Mouse (Mus musculus): Measurements from ENCODE around the gene Zbtb24. TPM values are rescaled to one million over a fixed set of nuclear protein-coding genes. Genes with fewer than 3 reads are reported as not detected.
"Not testable (repeated sequence)": the region's sequence is repeated elsewhere in the genome, so short reads cannot be mapped to it uniquely, and the experiment has no call there.

Zbtb24 gene
- total RNA-seq (2021): 10 to 100 TPM; 20.1 to 23.1 TPM

DNA sequence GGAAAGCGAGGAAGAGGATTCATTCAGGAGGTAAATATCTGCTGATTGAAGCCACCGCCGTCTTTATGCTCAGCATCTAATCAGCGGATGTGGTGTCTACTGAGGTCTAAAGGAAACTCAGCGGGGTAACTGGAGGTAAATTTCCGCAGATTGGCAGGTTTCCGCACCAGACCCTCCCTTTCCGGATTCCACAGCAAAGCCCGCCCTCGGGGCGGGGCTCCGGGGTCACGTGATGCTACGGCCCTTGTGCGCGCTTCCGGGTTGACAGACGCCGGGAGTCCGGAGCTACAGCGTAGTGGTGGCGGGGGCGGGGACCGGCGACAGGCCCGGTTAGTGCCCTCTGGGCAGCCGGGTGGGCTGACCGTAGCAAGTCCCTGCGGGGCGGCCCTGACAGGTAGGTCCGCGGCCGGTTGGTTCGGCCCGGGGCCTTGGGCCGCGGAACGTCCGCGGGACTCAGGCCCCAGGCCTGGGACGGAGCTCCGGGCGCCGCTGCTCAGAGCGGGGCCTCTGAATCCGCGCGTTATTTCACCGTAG is at the start of gene Zbtb24:
TSS of gene Zbtb24 (plus strand) at position 247 of the 534 bp plus-strand sequence.
- peak; percentile 91 to 92 for DNase-seq

DNA sequence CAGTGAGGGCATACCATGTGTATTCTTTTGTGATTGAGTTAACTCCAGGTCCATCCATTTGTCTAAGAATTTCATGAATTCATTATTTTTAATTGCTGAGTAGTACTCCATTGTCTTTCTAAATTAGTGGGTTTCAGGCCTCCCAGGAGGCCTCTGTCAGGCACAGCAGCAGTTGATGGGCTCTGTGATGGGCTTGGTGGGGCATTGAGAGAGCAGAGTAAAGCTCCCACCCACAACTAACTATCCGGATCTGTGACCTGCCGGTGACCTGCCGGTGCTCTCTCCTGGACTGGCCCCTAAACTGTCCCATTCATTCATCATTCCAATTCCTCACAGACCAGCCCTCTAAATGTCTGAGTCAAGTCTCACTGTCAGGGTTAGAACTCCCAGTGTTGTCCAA is 49.1 kb upstream of the Zbtb24 start:
- DNase-seq: no peak

DNA sequence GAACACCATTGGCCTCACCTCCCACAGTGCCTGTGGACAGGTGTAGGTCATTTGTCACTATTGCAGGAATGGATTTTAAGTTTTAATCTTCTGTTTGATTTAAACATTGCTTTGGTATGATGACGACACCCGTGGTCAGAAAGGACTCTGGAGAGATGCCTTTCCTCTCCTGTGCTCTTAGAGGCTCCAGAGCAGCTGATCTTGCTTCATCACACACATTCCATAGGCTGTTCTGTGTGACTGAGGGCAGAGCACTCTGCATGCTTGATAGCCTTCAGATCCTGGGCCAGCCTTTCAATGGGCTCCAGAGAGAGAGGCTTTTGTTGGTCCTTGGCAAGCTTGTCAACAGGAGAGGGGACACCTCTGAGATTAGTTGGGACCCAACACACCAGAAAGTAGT is 46.8 kb upstream of the Zbtb24 start:
- DNase-seq: no peak

DNA sequence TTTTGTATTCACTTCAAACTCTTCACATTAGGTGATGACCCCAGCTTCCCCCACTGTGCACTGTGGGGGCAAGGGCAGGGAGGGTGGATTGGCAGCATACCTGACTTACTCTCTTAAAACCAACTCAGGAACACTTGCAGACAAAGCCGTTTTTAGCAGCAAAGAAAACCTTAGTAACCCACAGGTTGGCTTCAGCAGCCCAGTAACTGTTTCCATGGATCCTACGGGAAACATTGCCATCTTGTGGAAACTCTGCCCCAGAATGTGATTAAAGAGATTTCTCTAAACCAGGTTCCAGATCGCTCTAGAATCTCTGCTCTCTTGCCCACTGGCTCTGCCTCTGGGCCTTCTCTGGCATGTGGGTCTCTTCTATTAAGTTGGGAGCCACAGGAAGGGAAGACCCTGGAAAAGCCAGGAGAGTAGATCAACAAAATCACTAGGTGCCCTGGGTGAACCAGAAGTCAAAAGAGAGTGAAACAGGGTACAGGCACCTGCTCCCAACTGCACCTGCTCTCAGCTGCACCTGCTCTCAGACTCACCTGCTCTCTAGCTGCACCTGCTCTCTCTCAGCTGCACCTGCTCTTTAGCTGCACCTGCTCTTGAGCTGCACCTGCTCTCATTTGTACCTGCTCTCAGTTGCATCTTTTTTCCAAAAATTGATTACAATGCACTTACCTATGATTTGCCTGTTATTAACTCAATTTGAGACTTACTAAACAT is 46.1 kb upstream of the Zbtb24 start:
- peak in 1 of 2 experiments; percentile 31 for DNase-seq

DNA sequence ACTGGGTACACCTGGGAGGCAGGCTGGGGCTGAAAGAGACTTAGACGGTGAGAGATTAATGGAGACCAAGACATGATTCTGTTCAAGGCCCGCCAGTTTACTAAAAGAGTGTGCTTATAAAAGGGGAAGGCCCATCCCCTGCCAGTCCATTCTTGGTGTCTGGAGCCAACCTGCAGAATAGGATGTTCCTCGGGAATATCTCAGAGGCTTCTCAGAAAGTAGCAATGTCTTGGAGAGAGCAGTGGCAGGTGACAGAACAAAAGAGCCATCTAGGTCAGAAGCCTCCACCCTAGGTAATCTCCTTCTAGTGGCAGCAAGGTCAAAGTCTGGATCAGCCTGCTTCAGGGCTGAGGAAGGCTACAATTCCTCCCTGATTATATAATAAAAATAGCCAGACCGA is 40.0 kb upstream of the Zbtb24 start:
- DNase-seq: not testable (repeated sequence)

DNA sequence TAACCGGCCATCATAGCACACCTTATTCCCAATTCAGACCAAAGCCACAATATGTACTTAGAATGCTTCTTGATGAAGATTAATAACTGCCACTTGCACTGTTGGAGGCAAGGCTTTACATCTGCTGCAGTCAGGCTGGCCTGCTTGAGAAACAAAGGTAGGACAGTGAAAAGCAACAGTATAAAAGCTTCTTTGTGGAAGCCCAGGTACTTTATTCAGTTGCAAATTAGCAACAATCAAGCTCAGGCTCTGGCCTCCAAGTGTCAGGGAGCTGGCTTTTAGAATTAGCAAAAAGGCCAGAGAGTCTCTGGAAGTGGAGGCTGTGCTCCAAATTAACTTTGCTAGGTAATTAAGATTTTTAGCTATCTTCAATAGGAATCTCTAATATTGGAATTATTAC is 39.4 kb upstream of the Zbtb24 start:
- DNase-seq: not testable (repeated sequence)

DNA sequence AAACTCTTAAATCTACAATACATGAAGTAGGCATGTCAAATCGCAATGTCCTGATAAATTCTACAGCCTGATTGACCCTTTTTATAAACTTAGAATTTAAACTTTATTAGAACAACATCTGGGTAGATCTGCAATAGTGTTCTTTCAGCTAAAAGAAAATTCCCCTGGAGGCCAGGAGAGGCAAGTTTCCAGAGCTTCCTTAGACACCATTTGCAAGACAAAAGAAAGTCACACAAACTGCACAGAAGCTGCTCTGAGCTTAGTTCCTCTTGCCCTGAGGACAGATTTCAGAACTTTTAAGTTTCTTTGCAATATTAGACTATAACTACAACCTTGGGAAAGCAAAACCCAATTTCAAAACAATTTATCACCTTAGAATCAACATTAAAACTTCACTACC is 36.7 kb upstream of the Zbtb24 start:
- not testable (repeated sequence) for DNase-seq

DNA sequence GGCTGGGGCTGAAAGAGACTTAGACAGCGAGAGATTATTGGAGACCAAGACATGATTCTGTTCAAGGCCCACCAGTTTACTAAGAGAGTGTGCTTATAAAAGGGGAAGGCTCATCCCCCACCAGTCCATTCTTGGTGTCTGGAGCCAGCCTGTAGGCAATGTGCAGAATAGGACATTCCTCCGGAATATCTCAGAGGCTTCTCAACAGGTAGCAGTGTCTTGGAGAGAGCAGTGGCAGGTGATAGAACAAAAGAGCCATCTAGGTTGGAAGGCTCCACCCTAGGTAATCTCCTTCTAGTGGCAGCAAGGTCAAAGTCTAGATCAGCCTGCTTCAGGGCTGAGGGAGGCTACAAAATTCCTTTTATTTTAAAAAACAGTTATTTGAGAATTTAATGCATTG is 34.8 kb upstream of the Zbtb24 start:
- not testable (repeated sequence) for DNase-seq

DNA sequence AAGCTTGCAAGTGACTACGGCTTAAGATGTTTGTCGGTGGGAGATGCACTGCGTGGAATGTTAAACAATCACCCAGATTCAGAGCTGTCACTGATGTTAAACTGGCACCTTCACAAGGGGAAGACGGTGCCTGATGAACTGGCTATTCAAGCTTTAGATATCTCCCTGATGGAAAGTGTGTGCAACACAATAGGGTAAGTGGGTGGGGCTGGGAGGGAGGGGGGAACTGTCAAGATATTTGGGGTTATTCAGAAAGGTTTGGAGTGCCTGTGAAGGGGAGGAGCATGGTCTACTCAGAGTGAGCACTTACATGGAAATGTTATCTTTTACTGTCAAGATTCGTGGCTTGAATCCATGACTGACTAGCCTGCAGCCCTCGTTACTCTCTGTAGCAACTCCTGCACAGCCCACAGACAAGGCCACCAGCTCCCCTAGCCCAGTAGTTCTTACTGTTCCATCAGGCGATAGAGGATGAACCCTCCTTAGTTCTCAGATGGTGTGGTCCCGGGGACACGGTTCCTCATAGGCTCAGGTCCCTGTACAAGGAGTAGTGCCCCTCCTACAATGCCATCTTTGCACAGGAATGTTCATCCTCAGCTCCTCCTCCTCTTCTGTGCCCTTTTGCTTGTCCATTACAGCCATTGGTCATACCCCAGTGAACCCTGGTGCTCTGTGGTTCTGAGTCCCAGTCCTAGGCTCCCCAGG is 29.5 kb upstream of the Zbtb24 start:
- DNase-seq: no peak

DNA sequence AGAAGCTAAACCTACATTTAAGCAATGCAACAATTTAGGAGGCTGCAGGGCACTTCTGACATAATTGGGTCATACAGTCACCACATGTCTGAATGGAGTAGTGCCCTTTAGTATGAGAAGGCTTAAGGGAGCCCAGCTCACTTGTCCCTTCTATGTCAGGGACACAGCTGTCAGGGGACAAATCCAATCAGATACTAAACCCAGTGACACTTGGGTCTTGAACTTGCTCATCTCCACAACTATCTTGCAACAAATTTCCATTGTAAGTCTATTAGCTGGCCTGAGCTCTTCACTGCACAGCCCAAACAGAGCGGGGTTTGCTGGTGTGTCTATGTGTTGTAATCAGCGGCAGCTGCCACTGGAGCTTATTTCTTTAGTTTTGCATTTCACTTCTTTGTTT is 26.5 kb upstream of the Zbtb24 start:
- DNase-seq: no peak

DNA sequence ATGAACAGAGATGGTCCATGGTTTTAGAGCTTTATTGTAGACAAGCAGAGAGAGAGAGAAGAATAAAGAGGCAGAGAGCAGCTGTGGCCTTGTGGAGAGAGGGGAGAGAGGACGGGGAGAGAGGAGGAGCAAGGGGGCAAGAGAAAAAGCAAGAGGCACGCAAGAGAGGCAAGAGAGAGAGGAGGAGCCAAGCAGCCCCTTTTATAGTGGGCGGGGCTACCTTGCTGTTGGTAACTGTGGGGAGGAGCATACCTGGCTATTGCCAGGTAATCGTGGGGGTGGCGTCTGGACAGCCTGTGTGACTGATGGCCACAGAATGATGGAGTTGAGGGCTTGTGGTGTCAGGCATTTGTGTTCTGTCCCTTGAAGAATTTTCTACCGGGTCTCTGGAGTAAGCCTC is 23.8 kb upstream of the Zbtb24 start:
- no peak for DNase-seq

DNA sequence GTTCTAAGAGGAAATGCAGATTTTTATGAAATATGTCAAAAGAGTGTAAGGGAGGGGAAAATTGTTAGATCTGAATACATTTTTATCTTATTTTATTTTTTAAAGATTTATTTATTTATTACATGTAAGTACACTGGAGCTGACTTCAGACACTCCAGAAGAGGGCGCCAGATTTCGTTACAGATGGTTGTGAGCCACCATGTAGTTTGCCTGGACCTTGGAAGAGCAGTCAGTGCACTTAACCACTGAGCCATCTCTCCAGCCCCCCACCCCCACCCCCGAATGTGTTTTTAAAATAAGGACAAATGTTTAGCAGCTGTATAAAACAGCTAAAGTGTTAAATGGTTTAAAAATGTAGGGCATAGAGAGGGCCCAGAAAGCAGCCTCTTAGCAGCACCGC is 15.6 kb upstream of the Zbtb24 start:
- DNase-seq: peak in 1 of 2 experiments; percentile 24

DNA sequence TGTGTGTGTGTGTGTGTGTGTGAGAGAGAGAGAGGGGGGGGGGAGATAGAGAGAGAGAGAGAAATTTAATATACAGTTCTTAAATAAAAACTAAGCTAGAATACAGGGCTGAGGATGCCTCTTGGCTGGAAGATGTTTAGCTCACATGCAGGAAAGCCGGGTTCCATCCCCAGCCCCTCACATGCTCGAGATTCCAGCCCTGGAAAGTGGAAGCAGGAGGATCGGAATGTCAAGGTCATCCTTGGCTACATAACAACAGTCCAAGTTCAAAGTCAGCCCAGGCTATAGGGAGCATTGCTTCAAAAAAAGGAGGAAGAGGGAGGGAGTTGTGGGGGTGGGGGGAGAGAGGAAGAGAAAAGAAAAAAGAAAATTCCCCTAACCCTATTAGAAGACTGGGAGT is 15.0 kb upstream of the Zbtb24 start:
- no peak for DNase-seq

DNA sequence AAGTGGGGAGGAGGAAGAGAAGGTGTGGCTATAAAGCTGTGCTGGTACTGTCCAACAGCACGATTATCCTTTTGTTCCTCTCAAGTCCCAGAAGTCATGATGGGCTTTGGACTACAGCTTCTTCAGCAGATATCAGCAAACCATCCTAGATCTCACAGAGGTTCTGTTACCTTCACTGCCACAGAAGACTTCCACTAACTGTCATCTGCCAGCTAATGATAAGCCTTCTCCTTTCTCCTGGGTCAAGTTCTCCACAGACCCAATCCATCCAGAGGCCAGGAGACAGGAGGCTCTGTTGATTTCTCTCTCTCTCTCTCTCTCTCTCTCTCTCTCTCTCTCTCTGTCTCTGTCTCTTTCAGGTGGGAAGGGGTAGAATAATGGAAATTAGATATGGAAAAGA is 2.0 kb upstream of the Zbtb24 start:
- no peak for DNase-seq

DNA sequence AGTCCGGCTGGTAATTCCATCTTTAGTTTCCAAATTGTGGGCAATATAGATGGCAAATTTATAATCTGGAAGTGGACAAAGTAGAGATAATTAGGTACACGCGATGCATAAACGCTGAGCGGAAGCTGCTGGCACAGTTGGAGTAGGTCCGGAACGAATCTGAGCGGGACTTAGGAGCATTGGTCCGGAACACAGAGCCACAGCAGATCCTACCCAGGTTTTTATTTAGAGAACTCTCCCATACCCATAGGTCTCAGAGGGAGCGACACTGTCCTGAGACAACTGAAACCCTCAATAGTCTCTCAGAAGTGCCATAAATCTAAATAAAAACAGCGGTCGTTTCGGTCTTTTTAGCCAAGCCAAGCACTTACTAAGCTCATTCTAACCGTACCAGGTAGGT is 499 bp upstream of the Zbtb24 start:
- DNase-seq: peak in 1 of 2 experiments; percentile 11

DNA sequence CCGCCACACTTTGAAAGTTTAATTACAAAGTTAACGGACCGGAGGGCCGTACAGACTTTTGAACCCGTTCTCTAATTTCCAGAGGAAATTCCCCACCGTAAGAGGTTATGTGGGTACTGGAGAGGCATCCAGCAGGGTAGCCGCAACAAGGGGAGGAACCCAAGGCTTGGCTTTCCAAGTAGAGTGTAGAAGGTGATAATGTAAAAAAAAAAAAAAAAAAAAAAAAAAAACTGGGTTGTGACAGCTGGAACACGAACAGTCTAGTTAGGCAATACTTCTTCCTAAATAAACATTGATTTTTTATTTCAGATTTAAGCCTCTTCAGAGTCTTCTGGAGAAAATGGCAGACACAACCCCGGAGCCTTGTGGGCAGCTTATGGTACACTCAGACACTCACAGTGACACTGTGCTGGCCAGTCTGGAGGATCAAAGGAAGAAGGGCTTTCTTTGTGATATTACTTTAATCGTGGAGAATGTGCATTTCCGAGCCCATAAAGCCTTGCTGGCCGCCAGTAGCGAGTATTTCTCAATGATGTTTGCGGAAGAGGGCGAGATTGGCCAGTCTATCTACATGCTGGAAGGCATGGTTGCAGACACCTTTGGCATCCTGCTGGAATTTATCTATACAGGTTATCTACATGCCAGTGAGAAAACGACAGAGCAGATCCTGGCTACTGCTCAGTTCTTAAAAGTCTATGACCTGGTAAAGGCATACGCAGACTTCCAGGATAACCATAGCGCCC is 768 bp downstream of the Zbtb24 start:
- no peak for DNase-seq

DNA sequence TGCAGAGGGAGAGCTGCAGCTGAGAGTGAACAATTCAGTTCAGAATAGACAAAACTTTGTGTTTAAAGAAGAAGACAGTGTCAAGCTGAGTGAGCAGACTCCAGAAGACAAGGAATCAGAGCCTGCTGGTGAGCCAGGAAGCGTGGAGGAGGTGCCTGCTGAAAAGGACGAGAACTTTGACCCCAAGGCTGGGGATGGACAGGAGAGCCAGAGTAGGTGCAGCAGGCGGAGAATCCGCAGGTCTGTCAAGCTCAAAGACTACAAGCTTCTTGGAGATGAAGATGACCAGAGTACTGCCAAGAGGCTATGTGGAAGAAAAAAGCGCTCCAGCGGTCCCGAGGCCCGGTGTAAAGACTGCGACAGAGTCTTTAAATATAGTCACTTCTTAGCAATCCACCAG is 1.5 kb downstream of the Zbtb24 start:
- DNase-seq: no peak

DNA sequence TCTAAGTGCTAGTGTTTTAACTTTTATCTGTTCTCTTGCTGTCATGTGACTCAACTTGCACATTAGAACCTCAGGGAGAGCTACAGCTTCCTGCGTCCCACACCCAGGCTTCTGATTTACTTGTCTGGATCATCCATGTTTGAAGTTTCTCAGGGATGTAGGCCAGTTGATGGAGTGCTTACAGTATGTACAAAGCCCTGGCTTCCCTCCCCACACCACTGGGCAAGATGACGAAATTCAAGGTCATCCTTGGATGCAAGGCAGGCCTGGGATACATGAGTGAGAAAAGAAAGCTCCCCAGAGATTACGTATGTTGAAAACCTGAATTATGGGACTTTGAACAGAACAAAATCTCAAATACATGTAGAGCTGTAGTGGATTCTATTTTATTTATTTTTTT is 2.6 kb downstream of the Zbtb24 start:
- no peak for DNase-seq

DNA sequence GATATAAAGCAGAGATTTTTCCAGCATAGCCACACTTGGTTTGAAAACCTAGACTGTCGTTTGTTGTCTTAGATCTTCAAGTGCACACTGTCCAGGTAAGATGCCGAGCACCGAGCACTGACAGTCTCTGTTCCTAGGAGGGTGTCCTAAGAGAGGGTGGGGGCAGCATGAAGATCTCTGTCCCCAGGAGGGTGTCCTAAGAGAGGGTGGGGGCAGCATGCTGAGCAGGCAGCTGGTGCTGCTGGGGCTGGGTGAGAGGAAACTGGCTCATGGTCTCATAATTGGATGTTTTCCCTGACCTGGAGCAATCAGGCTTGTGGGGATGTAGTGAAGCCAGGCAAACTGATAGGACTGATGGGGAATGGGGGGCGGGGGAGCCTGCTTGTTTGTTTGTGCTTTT is 9.8 kb downstream of the Zbtb24 start:
- no peak for DNase-seq

DNA sequence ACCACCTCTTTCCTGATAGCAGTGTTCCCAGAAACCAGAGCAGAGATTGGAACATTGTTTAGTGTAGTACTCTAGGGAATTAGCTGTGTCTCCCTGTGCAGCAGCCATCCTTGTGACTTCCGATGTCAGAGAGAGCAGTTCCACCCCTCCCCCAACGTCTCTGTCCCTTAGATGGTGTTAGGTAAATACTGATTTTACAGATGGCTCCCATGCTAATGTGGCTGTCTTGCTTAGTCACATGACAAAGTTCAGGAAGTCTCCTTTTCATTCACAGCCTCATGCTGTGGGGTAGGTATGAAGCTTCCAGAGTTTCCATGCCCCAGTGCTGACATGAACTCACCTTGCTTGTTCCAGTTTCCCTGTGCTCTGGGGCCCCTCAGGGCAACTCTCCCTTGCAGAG is 10.3 kb downstream of the Zbtb24 start:
- DNase-seq: no peak

DNA sequence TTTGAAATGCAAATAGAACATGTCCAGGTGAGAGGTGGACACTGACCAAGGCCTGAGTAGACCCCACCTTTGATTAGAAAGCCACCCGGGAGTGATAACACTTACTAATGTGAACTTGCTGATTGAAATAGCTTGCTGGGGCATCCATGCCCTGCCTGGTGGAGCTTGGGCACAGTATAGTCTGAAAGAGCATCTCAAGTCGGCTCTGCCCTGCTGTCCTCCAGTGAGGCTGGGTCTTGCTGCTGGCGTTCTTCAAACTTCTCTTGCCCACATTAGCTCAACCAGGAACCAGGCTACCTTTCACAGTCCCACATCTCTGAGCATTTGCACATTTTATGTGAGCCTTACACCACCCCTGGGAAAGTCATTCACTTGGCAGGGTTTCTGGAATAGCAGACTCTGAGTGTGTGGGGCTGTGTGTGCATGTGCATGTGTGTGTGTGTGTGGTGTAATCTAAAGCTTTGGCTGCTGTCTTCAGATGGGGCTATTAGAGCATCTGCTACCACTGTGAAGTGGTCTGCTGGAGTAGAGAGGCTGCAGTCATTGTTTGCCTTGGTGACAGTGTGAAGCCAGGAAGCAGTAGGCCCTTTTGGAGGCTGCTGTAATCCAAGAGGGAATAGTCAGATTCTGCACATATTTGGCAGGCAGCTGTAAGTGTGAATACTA is 11.0 kb downstream of the Zbtb24 start:
- DNase-seq: no peak

DNA sequence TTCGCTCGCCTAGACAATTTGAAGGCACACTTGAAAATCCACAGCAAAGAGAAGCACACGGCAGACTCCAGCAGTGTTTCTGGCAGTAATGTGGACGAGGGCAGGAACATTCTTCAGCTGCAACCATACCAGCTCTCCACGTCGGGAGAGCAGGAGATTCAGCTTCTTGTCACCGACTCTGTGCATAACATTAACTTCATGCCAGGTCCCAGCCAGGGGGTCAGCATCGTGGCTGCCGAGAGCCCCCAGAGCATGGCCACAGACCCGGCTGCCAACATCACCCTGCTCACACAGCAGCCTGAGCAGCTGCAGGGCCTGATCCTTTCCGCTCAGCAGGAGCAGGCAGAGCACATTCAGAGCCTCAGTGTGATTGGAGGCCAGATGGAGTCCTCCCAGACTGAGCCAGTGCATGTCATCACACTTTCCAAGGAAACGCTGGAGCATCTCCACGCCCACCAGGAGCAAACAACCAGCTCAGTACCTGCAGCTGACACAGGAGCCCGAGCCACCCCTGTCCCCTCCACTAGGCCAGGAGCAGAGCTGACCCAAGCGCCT is 14.3 kb downstream of the Zbtb24 start:
- DNase-seq: peak in 1 of 2 experiments; percentile 18

Data from layer of hippocampus, postnatal 36 days (tissue).